Mouse (Mus musculus): ENCODE measurements around the gene Nme2. TPM values are rescaled to one million over a fixed set of nuclear protein-coding genes. Genes with fewer than 3 reads are reported as not detected.

Nme2 gene
- polyA plus RNA-seq, 1 experiment from 2014 or later: 348 TPM

- Histone ChIP-seq H3K36me3 (no peaks in the 10 kb centered on the region), H3K4me1 (replicated peaks) (no peaks in the 10 kb centered on the region), H3K9me3 (no peaks in the 10 kb centered on the region), H3K27me3 (replicated peaks) (no peaks in the 10 kb centered on the region), H3K9ac (no peak overlapping the region), H3K27ac (no peak overlapping the region), H3K4me2 (replicated peaks) (no peak overlapping the region), H3K4me3 (replicated peaks) (no peak overlapping the region)
- ATAC-seq: no peak
These were observed 30.2 kb upstream of the Nme2 start for GRCm38 (mm10) chr11:93986298-93986697.

DNA sequence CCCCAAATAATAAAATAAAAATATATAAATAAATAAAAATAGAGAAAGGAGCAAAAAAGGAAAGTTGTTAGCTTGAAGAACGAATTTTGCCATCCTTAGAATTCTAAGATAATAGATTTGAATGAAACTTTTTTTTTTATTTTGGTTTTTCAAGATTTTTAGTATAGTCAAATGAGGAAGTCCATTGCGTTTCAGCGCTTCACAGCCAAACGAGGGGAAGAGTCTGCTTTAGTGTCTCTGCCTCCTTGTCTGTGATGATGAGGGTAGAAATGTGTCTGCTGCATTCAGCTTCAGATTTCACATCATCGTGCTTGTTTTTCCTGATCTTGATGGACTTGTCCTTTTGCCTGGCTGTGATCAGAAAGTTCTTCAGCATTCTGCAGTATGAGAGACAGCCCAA, 29.2 kb upstream of the Nme2 start:
- Histone ChIP-seq H3K4me1 (replicated peaks) (no peaks in the 10 kb centered on the region), H3K27me3 (replicated peaks) (no peaks in the 10 kb centered on the region), H3K9me3 (no peaks in the 10 kb centered on the region), H3K36me3 (no peaks in the 10 kb centered on the region), H3K4me3 (replicated peaks) (no peak overlapping the region), H3K27ac (no peak overlapping the region), H3K9ac (no peak overlapping the region), H3K4me2 (replicated peaks) (no peak overlapping the region)
- 85% methylated on average over 5 of the region's 5 CpGs for WGBS
- ATAC-seq: no peak

DNA sequence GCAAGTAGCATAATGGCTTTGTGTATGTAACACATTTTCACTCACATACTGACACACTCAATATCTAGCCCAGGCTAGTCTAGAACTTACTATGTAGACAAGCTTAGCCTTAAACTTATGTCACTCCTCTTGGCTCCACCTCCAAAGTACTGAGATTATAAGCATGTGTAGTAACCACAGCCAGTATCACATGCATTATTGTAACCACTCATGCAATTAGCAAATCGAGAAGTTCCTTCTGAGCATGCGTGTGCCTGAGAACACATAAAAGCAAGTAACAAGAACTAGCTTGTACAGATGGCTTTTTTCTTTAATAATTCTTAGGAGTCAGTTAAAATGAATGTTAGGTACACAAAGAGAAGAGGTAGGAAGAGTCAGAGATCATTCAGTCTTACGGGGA, 28.6 kb upstream of the Nme2 start:
- 91% methylated on average over 3 of the region's 3 CpGs for WGBS
- H3K36me3 ChIP-seq: no peaks in the 10 kb centered on the region
- no peaks in the 10 kb centered on the region for H3K9me3 ChIP-seq
- H3K27ac ChIP-seq: no peak overlapping the region
- H3K4me3 ChIP-seq (replicated peaks): no peak overlapping the region
- H3K27me3 ChIP-seq (replicated peaks): no peaks in the 10 kb centered on the region
- H3K4me2 ChIP-seq (replicated peaks): no peak overlapping the region
- H3K9ac ChIP-seq: no peak overlapping the region
- no peak for ATAC-seq
- no peaks in the 10 kb centered on the region for H3K4me1 ChIP-seq (replicated peaks)

DNA sequence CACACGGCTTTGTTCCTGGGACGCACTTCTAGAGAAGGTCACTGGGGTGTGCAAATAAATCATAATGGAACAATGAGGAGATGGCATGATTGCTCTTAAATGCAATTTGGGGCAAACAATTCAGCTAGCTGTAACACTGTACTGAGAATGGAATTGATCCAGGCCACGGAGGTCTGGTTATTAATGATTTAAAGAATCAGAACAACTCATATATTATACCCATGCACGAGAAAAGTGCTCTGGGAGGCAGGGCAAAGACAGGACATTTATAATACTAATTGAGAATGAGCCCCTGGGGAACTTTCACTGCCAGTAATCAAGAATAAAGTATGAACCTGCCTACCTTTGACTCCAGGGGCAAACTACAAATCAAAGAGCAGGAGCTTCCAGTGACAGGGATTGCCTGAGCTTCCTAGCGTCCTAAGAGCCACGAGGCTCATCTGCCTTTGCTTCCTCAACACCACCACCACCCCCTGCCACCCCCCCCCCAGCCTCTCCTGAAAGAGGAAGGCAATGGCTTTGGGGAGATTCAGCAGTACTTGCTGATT, 23.5 kb upstream of the Nme2 start:
- ATAC-seq: no peak
- WGBS: 32% methylated on average over 6 of the region's 6 CpGs

DNA sequence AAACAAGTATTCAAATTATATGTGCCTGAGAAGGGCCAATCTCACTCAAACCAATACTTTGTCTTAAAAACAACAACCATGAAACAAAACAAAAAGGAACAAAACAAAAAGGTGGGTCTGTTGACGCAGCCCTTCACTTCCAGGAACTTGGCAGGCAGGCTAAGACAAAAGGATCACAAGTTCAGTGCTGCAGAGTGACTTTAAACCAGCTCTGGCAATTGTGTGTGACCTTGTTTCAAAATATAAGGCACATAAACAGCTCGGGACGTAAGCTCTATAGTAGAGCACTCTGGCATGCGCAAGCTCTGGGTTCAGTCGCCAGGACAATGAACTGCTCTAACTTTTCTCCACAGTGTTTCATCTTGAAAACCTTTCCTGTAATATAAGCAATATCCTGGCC, 16.9 kb upstream of the Nme2 start:
- Histone ChIP-seq H3K36me3 (no peaks in the 10 kb centered on the region), H3K9ac (no peak overlapping the region), H3K4me1 (replicated peaks) (no peaks in the 10 kb centered on the region), H3K27ac (no peak overlapping the region), H3K27me3 (replicated peaks) (no peaks in the 10 kb centered on the region), H3K4me2 (replicated peaks) (no peak overlapping the region), H3K9me3 (no peaks in the 10 kb centered on the region), H3K4me3 (replicated peaks) (no peak overlapping the region)
- 87% methylated on average over 5 of the region's 5 CpGs for WGBS
- ATAC-seq: no peak

More for the DNA sequence above, 23.5 kb upstream of the Nme2 start:
- H3K4me2 ChIP-seq (replicated peaks): no peak overlapping the region
- no peaks in the 10 kb centered on the region for H3K36me3 ChIP-seq
- H3K27me3 ChIP-seq (replicated peaks): no peaks in the 10 kb centered on the region
- no peak overlapping the region for H3K4me3 ChIP-seq (replicated peaks)
- no peaks in the 10 kb centered on the region for H3K4me1 ChIP-seq (replicated peaks)
- no peaks in the 10 kb centered on the region for H3K9me3 ChIP-seq
- no peak overlapping the region for H3K27ac ChIP-seq
- H3K9ac ChIP-seq: no peak overlapping the region

- Histone ChIP-seq H3K4me3 (replicated peaks) (no peak overlapping the region), H3K9ac (no peak overlapping the region), H3K27ac (no peak overlapping the region), H3K4me1 (replicated peaks) (0 out of 2 replicates have a peak, but pooled peaks cover 4% of the 10 kb centered on the region), H3K36me3 (0 out of 2 replicates have a peak, but pooled peaks cover 2% of the 10 kb centered on the region), H3K27me3 (replicated peaks) (no peaks in the 10 kb centered on the region), H3K4me2 (replicated peaks) (no peak overlapping the region), H3K9me3 (no peaks in the 10 kb centered on the region)
- ATAC-seq: no peak
- WGBS: 61% methylated on average over 1 of the region's 1 CpGs
These were observed 13.7 kb upstream of the Nme2 start for GRCm38 (mm10) chr11:93969799-93970198.

GRCm38 (mm10) chr11:93969171-93969570, 13.1 kb upstream of the Nme2 start:
- ATAC-seq: no peak
- H3K27ac ChIP-seq: no peak overlapping the region
- H3K36me3 ChIP-seq: 0 out of 2 replicates have a peak, but pooled peaks cover 2% of the 10 kb centered on the region
- H3K4me3 ChIP-seq (replicated peaks): no peak overlapping the region
- 91% methylated on average over 6 of the region's 6 CpGs for WGBS
- H3K4me2 ChIP-seq (replicated peaks): peak overlapping the region; percentile 50; the same call in 1 of the 2 replicates
- 0 out of 2 replicates have a peak, but pooled peaks cover 4% of the 10 kb centered on the region for H3K4me1 ChIP-seq (replicated peaks)
- no peaks in the 10 kb centered on the region for H3K27me3 ChIP-seq (replicated peaks)
- no peak overlapping the region for H3K9ac ChIP-seq
- no peaks in the 10 kb centered on the region for H3K9me3 ChIP-seq

DNA sequence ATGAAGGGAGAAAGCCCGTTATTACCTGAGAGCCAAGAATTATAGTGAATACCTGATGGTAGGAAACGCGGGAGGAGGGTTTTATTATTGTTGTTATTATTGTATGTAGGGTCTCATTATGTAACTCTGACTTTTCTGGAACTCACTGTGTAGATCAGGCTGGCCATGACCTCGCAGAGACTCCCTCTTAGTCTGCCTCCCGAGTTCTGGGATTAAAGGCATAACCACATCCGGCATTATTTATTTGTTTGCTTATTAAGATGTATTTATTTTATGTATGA, 12.7 kb upstream of the Nme2 start:
- Histone ChIP-seq H3K27ac (no peak overlapping the region; the same call in 1 of the 2 replicates), H3K9me3 (no peaks in the 10 kb centered on the region), H3K27me3 (replicated peaks) (no peaks in the 10 kb centered on the region), H3K36me3 (0 out of 2 replicates have a peak, but pooled peaks cover 2% of the 10 kb centered on the region), H3K4me2 (replicated peaks) (peak overlapping the region; percentile 50), H3K4me1 (replicated peaks) (0 out of 2 replicates have a peak, but pooled peaks cover 4% of the 10 kb centered on the region), H3K9ac (no peak overlapping the region), H3K4me3 (replicated peaks) (peak overlapping the region; percentile 75; the same call in 1 of the 2 replicates)
- ATAC-seq: no peak
- 44% methylated on average over 6 of the region's 6 CpGs for WGBS

DNA sequence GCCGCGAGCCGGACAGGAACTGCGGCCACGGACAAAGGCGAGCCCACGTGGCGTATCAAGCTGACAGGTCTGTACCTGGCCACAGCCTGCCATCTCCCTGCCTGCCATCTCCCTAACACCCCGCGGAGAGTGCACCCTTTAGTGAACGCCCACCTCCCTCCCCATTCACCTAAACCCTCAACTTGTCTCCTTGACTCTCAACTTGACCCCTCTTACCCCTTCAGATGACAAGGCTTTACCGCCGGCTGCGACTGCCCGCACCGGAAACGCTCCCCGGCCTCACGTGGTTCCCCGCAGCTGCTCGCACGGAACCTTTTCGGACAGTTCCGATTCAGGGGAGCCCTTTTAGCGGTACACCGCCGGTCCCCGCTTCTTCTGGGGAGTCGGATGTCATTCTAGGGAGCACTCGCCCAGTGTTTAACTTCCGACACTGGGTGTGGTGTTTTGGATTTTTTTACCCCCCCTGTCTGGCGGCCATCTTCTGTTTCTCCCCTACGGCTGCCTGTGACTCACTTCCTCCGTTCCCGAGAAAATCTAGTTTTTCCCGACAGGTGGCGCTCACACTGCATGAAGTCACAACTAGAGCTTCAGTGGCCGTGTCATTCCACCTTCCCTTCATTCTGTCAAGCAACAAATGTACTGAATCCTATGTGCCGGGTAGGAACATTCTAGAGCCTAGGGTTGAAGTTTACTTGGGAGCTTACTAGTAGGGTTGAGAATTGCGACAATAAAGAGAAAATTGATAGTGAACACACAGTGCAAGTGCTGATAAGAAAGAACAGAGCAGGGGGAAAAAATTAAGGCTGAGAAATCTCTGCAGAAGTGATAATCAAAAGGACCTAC, 12.2 kb upstream of the Nme2 start, which contains the start of the genes Gm20390 and Nme1:
Gene Gm20390 (minus strand): TSS at position 289 of the 843 bp plus-strand sequence.
Gene Nme1 (minus strand): TSS at position 517 of the 843 bp plus-strand sequence.
- peak within 1 kb of the TSS; percentile 63 for H3K27ac ChIP-seq
- 0 out of 2 replicates have a peak, but pooled peaks cover 2% of the 10 kb centered on the region for H3K36me3 ChIP-seq
- H3K9me3 ChIP-seq: no peaks in the 10 kb centered on the region
- no peaks in the 10 kb centered on the region for H3K27me3 ChIP-seq (replicated peaks)
- WGBS: under 1% methylated on average over 40 of the region's 40 CpGs
- H3K4me2 ChIP-seq (replicated peaks): peak within 1 kb of the TSS; percentile 77
- peak within 1 kb of the TSS; percentile 75 for H3K4me3 ChIP-seq (replicated peaks)
- ATAC-seq: peak; percentile 97
- peak within 1 kb of the TSS; percentile 68 for H3K9ac ChIP-seq
- H3K4me1 ChIP-seq (replicated peaks): 0 out of 2 replicates have a peak, but pooled peaks cover 4% of the 10 kb centered on the region

DNA sequence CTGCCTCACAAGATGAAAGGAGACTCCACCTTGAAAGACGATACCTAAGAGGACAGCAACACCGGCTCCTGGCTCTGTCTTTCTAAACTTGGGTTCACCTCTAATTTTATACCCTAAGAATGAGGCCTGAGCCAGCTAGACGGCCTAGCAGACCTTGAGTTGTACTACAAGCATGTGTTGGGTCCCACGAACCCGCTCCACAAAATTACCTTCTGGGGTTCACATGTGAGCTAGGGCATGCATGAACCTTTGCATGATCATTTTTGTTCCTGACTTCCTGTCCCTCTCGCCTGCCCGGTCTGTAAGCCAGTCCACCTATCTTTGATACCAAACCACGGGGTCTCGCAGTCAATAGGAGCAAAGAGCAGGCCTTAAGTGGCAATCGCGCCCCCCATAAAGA, 11.3 kb upstream of the Nme2 start:
- H3K4me3 ChIP-seq (replicated peaks): peak overlapping the region; percentile 75
- peak; percentile 11; the same call in 1 of the 2 replicates for ATAC-seq
- H3K9ac ChIP-seq: peak overlapping the region; percentile 68
- H3K4me1 ChIP-seq (replicated peaks): 0 out of 2 replicates have a peak, but pooled peaks cover 4% of the 10 kb centered on the region
- WGBS: 1% methylated on average over 11 of the region's 11 CpGs
- H3K27ac ChIP-seq: peak overlapping the region; percentile 63
- H3K4me2 ChIP-seq (replicated peaks): peak overlapping the region; percentile 77
- H3K9me3 ChIP-seq: no peaks in the 10 kb centered on the region
- no peaks in the 10 kb centered on the region for H3K27me3 ChIP-seq (replicated peaks)
- 0 out of 2 replicates have a peak, but pooled peaks cover 6% of the 10 kb centered on the region for H3K36me3 ChIP-seq

GRCm38 (mm10) chr11:93965391-93965790, 9.3 kb upstream of the Nme2 start:
- Histone ChIP-seq H3K27ac (no peak overlapping the region), H3K4me3 (replicated peaks) (no peak overlapping the region), H3K9me3 (no peaks in the 10 kb centered on the region), H3K4me1 (replicated peaks) (0 out of 2 replicates have a peak, but pooled peaks cover 4% of the 10 kb centered on the region), H3K27me3 (replicated peaks) (no peaks in the 10 kb centered on the region), H3K4me2 (replicated peaks) (no peak overlapping the region), H3K36me3 (0 out of 2 replicates have a peak, but pooled peaks cover 15% of the 10 kb centered on the region), H3K9ac (0 out of 2 replicates have a peak overlapping the region, but pooled peaks have one; percentile 3)
- ATAC-seq: no peak
- WGBS: 79% methylated on average over 6 of the region's 6 CpGs

- no peaks in the 10 kb centered on the region for H3K9me3 ChIP-seq
- WGBS: 87% methylated on average over 4 of the region's 4 CpGs
- no peak overlapping the region for H3K4me3 ChIP-seq (replicated peaks)
- H3K9ac ChIP-seq: no peak overlapping the region
- no peak for ATAC-seq
- peaks cover 26% of the 10 kb centered on the region; the same call in 1 of the 2 replicates for H3K36me3 ChIP-seq
- no peaks in the 10 kb centered on the region for H3K27me3 ChIP-seq (replicated peaks)
- 0 out of 2 replicates have a peak, but pooled peaks cover 4% of the 10 kb centered on the region for H3K4me1 ChIP-seq (replicated peaks)
- no peak overlapping the region for H3K4me2 ChIP-seq (replicated peaks)
- H3K27ac ChIP-seq: no peak overlapping the region
These were observed 7.0 kb upstream of the Nme2 start for GRCm38 (mm10) chr11:93963013-93963412.
